Mouse (Mus musculus) lung, embryonic 16.5 days (tissue): ENCODE results near the gene Msl3. TPM values are rescaled to one million over a fixed set of nuclear protein-coding genes. Genes with fewer than 3 reads are reported as not detected.
"Not testable (repeated sequence)": the region's sequence is repeated elsewhere in the genome, so short reads cannot be mapped to it uniquely, and the experiment has no call there.

Experiments used
- ATAC-seq: fragments of 200-750 bp; cut with Nextera tagmentation; 2 replicates; pipeline ENCODE4 v1.8.0; 2017; ENCODE audit warnings: low read depth, mild to moderate bottlenecking, moderate library complexity
- H3K27ac ChIP-seq: fragments of 300-500 bp; sonication (generic); 2 replicates; pipeline ENCODE4 v1.5.1; 2014; ENCODE audit warnings: mild to moderate bottlenecking, control low read depth, low read length
- H3K27me3 ChIP-seq: fragments of 300-500 bp; sonication (generic); 2 replicates; pipeline ENCODE4 v1.6.1; 2014; ENCODE audit warnings: low read depth, low read length, mixed read lengths; ENCODE audit not compliant: control insufficient read depth, insufficient read depth
- H3K36me3 ChIP-seq: fragments of 300-500 bp; sonication (generic); 2 replicates; pipeline ENCODE4 v1.6.1; 2014; ENCODE audit warnings: low read length; ENCODE audit not compliant: control insufficient read depth, insufficient read depth
- H3K4me1 ChIP-seq: fragments of 300-500 bp; sonication (generic); replicated peaks from 2 replicates; pipeline ENCODE4 v1.6.1; 2014; ENCODE audit warnings: low read length, mixed read lengths; ENCODE audit not compliant: control insufficient read depth, insufficient read depth
- H3K4me2 ChIP-seq: fragments of 300-500 bp; sonication (generic); 2 replicates; pipeline ENCODE4 v1.6.1; 2014; ENCODE audit warnings: low read depth, low read length, control low read depth
- H3K4me3 ChIP-seq: fragments of 300-500 bp; sonication (generic); 2 replicates; pipeline ENCODE4 v1.5.1; 2014; ENCODE audit warnings: mild to moderate bottlenecking, low read length, control low read depth
- H3K9ac ChIP-seq: fragments of 300-500 bp; sonication (generic); 2 replicates; pipeline ENCODE4 v1.6.1; 2014; ENCODE audit warnings: low read length, control low read depth
- H3K9me3 ChIP-seq: fragments of 300-500 bp; sonication (generic); 2 replicates; pipeline ENCODE4 v1.6.1; 2016; ENCODE audit warnings: low read length; ENCODE audit not compliant: control insufficient read depth
- WGBS: fragments of 180-500 bp; shearing (Covaris S2); extraction: QIAGEN DNeasy Blood & Tissue Kit; methylation state at CpG from one replicate; pipeline ENCODE4 v1.1.7; 2014; 5-methylcytosine and 5-hydroxymethylcytosine counted together
- polyA plus RNA-seq: library from polyadenylated mRNA; unstranded; fragments of >200 nt; fragmentation: Nextera tagmentation; extraction: Ambion mirVana; gene quantifications from 2 replicates; pipeline ENCODE4 v1.2.1, GENCODE M21; 2015

Msl3 gene
- polyA plus RNA-seq, result 43.7 and 46.4 TPM in 2 replicates

GRCm38 (mm10) chrX:168673525-168674406 lies at the start of gene Msl3:
TSS of gene Msl3 (minus strand) at chrX:168673898.
- 15% methylated on average over 64 of the region's 88 CpGs for WGBS
- H3K4me3 ChIP-seq, result peak within 1 kb of the TSS; percentile 64
- no peaks in the 10 kb centered on the region for H3K4me1 ChIP-seq
- ATAC-seq, result peak; percentile 94
- H3K27ac ChIP-seq, result peak within 1 kb of the TSS; percentile 98
- H3K9ac ChIP-seq, result peak within 1 kb of the TSS; percentile 75
- H3K36me3 ChIP-seq, result no peaks in the 10 kb centered on the region
- peak within 1 kb of the TSS; percentile 77 for H3K4me2 ChIP-seq
- no peaks in the 10 kb centered on the region; the same call in 1 of the 2 replicates for H3K9me3 ChIP-seq
- H3K27me3 ChIP-seq, result no peaks in the 10 kb centered on the region

DNA sequence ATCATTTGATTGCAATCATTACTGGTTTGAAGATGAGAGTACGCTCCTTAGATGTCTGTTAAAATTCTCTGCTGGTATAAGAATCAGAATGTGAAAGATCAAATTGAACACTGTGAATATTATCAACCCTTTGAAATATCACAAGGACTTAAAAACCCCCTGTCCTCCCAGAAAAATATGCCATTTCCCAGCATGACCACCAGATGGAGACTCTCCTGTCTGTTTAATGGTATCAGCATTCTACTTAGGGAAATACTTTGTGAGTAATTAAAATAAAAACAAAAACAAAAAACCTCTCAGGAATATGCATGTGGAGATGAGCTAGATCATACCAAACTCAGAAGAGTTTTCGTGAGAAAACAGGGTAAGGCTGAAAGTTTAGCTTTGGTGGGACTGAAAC lies 44.3 kb upstream of the Msl3 start:
- Histone ChIP-seq H3K27me3 (no peaks in the 10 kb centered on the region), H3K4me3 (no peak overlapping the region), H3K4me1 (no peaks in the 10 kb centered on the region), H3K9ac (no peak overlapping the region), H3K27ac (no peak overlapping the region), H3K4me2 (no peak overlapping the region), H3K36me3 (no peaks in the 10 kb centered on the region), H3K9me3 (no peaks in the 10 kb centered on the region)
- no peak for ATAC-seq
- WGBS, result 42% methylated on average over 2 of the region's 2 CpGs

GRCm38 (mm10) chrX:168674407-168674962 lies 787 bp upstream of the Msl3 start:
- H3K36me3 ChIP-seq, result no peaks in the 10 kb centered on the region
- H3K4me2 ChIP-seq, result peak overlapping the region; percentile 77
- 27% methylated on average over 10 of the region's 10 CpGs for WGBS
- no peak for ATAC-seq
- peak overlapping the region; percentile 75 for H3K9ac ChIP-seq
- H3K27me3 ChIP-seq, result no peaks in the 10 kb centered on the region
- no peaks in the 10 kb centered on the region for H3K4me1 ChIP-seq
- peak overlapping the region; percentile 98 for H3K27ac ChIP-seq
- peak overlapping the region; percentile 64 for H3K4me3 ChIP-seq
- H3K9me3 ChIP-seq, result no peaks in the 10 kb centered on the region; the same call in 1 of the 2 replicates

- 14% methylated on average over 28 of the region's 31 CpGs for WGBS
- H3K4me2 ChIP-seq, result peak overlapping the region; percentile 77
- H3K9ac ChIP-seq, result peak overlapping the region; percentile 75
- no peaks in the 10 kb centered on the region for H3K27me3 ChIP-seq
- H3K27ac ChIP-seq, result peak overlapping the region; percentile 98
- no peaks in the 10 kb centered on the region; the same call in 1 of the 2 replicates for H3K9me3 ChIP-seq
- no peaks in the 10 kb centered on the region for H3K36me3 ChIP-seq
- H3K4me3 ChIP-seq, result peak overlapping the region; percentile 64
- no peaks in the 10 kb centered on the region for H3K4me1 ChIP-seq
- ATAC-seq, result peak; percentile 3; the same call in 1 of the 2 replicates
Measured at GRCm38 (mm10) chrX:168672913-168673524, 679 bp downstream of the Msl3 start.

DNA sequence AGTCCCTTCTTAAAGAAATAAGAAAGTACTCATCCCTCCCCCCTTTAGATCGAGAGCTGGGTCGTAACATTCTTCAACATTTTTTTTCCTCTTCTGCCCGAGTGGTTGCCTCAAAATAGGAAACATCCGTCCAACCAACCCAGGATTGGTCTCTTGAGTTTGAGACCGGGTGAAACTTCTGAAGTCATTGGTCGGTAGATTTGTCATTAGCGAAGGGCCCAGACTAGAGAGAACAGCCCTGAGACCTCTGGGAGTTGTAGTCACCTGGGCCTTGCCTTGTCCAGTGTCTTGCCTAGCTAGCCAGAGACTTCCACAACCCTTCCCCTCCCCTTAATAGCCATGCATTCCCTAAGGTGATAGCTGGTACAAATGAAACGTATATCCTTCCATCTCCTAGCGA lies 1.3 kb downstream of the Msl3 start:
- Histone ChIP-seq H3K4me1 (no peaks in the 10 kb centered on the region), H3K9me3 (no peaks in the 10 kb centered on the region; the same call in 1 of the 2 replicates), H3K4me3 (peak overlapping the region; percentile 64), H3K27me3 (no peaks in the 10 kb centered on the region), H3K4me2 (peak overlapping the region; percentile 77), H3K27ac (peak overlapping the region; percentile 98), H3K36me3 (no peaks in the 10 kb centered on the region), H3K9ac (peak overlapping the region; percentile 75)
- WGBS, result 14% methylated on average over 9 of the region's 9 CpGs
- peak; percentile 75 for ATAC-seq

DNA sequence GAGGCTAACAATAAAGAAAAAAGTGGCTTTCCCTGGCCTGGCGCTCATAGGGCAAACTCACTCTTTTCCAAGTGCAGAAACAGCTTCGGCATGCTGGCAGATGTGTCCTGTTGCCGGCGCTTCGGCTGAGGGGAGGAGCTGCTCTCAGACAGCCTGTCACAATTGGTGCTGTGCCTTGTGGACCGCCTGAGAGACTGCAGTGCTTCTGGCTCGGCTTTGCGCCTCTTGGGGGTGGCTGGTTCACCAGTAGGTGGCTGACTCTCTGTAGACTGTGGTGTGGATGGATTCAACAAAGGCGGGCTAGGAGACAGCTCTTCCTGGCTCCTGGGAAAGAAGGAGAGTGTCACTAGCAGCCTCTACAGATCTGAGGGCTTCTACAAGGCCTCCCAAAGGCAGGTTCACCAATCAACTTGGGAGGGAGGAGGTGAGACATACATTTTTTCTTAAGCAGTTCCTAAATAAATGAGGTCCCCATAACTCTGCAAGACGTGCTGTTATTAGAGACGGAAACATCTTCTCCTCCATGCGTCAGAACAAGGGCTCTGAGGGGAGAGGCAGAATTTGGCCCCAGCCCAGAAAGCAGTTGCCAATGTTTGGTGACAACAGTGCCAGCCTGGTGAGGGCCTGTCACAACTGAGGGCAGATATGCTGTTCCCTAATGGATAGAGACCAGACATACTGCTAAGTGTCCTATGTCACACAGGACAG lies 9.6 kb downstream of the Msl3 start:
- whole genome bisulfite sequencing, result 41% methylated on average over 12 of the region's 12 CpGs
- H3K4me3 ChIP-seq, result no peak overlapping the region
- H3K9ac ChIP-seq, result no peak overlapping the region
- H3K36me3 ChIP-seq, result no peaks in the 10 kb centered on the region; the same call in 1 of the 2 replicates
- peak; percentile 98 for ATAC-seq
- H3K4me1 ChIP-seq, result no peaks in the 10 kb centered on the region
- peak overlapping the region; percentile 59 for H3K27ac ChIP-seq
- H3K9me3 ChIP-seq, result no peaks in the 10 kb centered on the region
- no peaks in the 10 kb centered on the region for H3K27me3 ChIP-seq
- no peak overlapping the region for H3K4me2 ChIP-seq

DNA sequence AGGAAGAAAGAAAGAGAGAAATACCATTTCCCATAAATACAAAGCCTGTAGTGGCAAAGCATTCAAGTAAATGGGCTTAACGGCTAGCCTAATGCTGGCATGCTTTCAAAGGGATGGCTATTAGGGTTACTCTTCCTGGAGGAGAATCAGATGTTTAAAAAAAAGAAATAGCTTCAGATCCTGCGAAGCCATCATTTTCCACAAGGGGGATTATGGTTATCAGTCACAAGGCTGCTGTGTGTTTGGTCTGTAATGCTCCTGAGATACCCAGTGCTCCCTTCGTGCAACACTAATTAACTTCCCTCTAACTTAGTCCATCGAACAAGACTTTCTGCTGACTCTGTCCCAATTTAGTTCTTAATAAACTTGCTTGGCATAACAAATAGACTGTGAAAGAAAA lies 13.5 kb downstream of the Msl3 start:
- H3K4me2 ChIP-seq, result no peak overlapping the region
- WGBS, result 52% methylated on average over 4 of the region's 4 CpGs
- no peak overlapping the region for H3K9ac ChIP-seq
- ATAC-seq, result no peak
- no peak overlapping the region for H3K27ac ChIP-seq
- no peaks in the 10 kb centered on the region for H3K4me1 ChIP-seq
- no peak overlapping the region for H3K4me3 ChIP-seq
- H3K9me3 ChIP-seq, result no peaks in the 10 kb centered on the region
- H3K36me3 ChIP-seq, result peaks cover 3% of the 10 kb centered on the region; the same call in 1 of the 2 replicates
- no peaks in the 10 kb centered on the region for H3K27me3 ChIP-seq

- H3K36me3 ChIP-seq, ATAC-seq, H3K27ac ChIP-seq, H3K4me3 ChIP-seq, H3K27me3 ChIP-seq, H3K4me1 ChIP-seq, H3K4me2 ChIP-seq, H3K9ac ChIP-seq, H3K9me3 ChIP-seq: not testable (repeated sequence)
- 52% methylated on average over 4 of the region's 4 CpGs for WGBS
Measured at GRCm38 (mm10) chrX:168659803-168660202, 13.9 kb downstream of the Msl3 start.
